Mouse (Mus musculus) E14TG2a.4 (cell line): ENCODE measurements at regions not wholly inside any gene's neighbourhood (a gene's known extent, or its start where the extent isn't known, plus 50 kb on each side); places are given as distances from the start of the nearest gene placed in this dataset.

ENCODE experiments used
- CTCF ChIP-seq: conservative IDR thresholded peaks from 2 replicates; pipeline ENCODE4 v1.5.1; 2014; ENCODE audit warnings: low read length
- NANOG ChIP-seq: IDR thresholded peaks from 2 replicates; pipeline ENCODE4 v1.6.1; 2014; ENCODE audit warnings: borderline replicate concordance, low read length, mixed read lengths
- POU5F1 ChIP-seq: IDR thresholded peaks from 2 replicates; pipeline ENCODE4 v1.6.1; 2014; ENCODE audit warnings: low read length, borderline replicate concordance

DNA sequence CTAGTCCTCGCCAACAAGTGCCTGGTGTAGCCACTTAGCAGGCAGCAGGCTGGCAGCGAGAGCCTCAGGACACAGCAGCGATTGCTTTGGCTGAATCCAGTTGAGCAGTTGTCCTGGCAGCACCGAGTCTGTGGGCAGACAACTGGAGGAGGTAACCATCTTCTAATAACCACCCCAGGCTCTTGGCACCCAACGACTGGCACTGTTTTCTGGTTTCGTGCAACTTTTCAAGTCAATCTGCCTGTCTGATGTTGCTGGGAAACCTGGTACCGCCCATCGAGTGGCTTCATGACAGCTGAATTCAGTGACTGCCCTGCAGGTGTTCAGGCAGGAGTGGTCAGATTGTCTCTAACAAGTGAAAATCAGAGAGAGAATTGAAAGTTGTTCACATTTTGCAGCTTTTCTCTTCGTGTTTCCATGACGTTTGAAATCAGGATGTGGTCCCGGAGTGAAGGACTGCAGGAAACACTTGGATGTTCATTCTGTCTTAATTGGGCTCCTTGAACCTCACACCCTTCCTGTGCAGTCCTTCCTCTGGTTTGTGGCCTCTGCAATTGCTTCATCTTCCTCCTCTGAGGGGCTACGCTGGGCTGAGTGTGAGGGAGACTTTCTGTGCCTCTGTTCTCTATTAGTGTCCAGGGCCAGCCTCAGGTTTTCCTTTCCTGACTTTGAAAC, 58.1 kb upstream of the Cdkn2b start:
- no peak for TF ChIP-seq CTCF
- TF ChIP-seq POU5F1 = no peak
- no peak for TF ChIP-seq NANOG
